Mouse (Mus musculus): ENCODE measurements around the gene Diexf. TPM values are rescaled to one million over a fixed set of nuclear protein-coding genes. Genes with fewer than 3 reads are reported as not detected.

The Diexf gene
- total RNA-seq, 2 experiments from 2014 or later, result 15.1 to 33.6 TPM

- ATAC-seq (replicated peaks; ENCODE audit: poor library complexity), result no peak
These were observed 40.9 kb downstream of the Diexf start for GRCm38 (mm10) chr1:193089211-193089610.

- ATAC-seq (replicated peaks; ENCODE audit: poor library complexity), result no peak
These were observed 43.1 kb downstream of the Diexf start for GRCm38 (mm10) chr1:193086842-193087476.

GRCm38 (mm10) chr1:193086111-193086841, 43.8 kb downstream of the Diexf start:
- no peak for ATAC-seq (replicated peaks; ENCODE audit: poor library complexity)

- no peak for ATAC-seq (replicated peaks; ENCODE audit: poor library complexity)
These were observed 44.5 kb downstream of the Diexf start for GRCm38 (mm10) chr1:193085541-193086020.

GRCm38 (mm10) chr1:193084016-193084415, 46.1 kb downstream of the Diexf start:
- no peak for ATAC-seq (replicated peaks; ENCODE audit: poor library complexity)

GRCm38 (mm10) chr1:193083051-193083450, 47.0 kb downstream of the Diexf start:
- ATAC-seq (replicated peaks; ENCODE audit: poor library complexity), result no peak

GRCm38 (mm10) chr1:193082311-193082921, 47.7 kb downstream of the Diexf start:
- ATAC-seq (replicated peaks; ENCODE audit: poor library complexity), result no peak

- ATAC-seq (replicated peaks; ENCODE audit: poor library complexity), result no peak
These were observed 67.5 kb downstream of the Diexf start for GRCm38 (mm10) chr1:193062618-193063017.

- peak; percentile 98 for ATAC-seq (replicated peaks; ENCODE audit: poor library complexity)
These were observed 69.9 kb downstream of the Diexf start for GRCm38 (mm10) chr1:193060167-193060566.

GRCm38 (mm10) chr1:193059596-193059995, 70.5 kb downstream of the Diexf start:
- ATAC-seq (replicated peaks; ENCODE audit: poor library complexity), result no peak

- no peak for ATAC-seq (replicated peaks; ENCODE audit: poor library complexity)
These were observed 75.7 kb downstream of the Diexf start for GRCm38 (mm10) chr1:193054401-193054800.

GRCm38 (mm10) chr1:193053065-193053464, 77.0 kb downstream of the Diexf start:
- ATAC-seq (replicated peaks; ENCODE audit: poor library complexity), result no peak

- no peak for ATAC-seq (replicated peaks; ENCODE audit: poor library complexity)
These were observed 82.5 kb downstream of the Diexf start for GRCm38 (mm10) chr1:193047616-193048015.

GRCm38 (mm10) chr1:193042760-193043295, 87.2 kb downstream of the Diexf start:
- no peak for ATAC-seq (replicated peaks; ENCODE audit: poor library complexity)

Other genes with a start within 250 kb of the Diexf start
- 0.02 TPM in 1 of 2 replicates, not detected in the other for gene Syt14, start 94.5 kb downstream of the Diexf start, total RNA-seq (2015)
- 0.03 TPM in 1 of 2 replicates, not detected in the other for gene Syt14, start 94.5 kb downstream of the Diexf start, total RNA-seq (2017)
- gene Irf6, start 22.8 kb upstream of the Diexf start, total RNA-seq (2015), result 0.10 and 0.89 TPM in 2 replicates
- gene Irf6, start 22.8 kb upstream of the Diexf start, total RNA-seq (2017), result 0.10 and 0.46 TPM in 2 replicates
- gene A130010J15Rik, start 37.8 kb upstream of the Diexf start, total RNA-seq (2015), result 5.1 and 6.5 TPM in 2 replicates
- gene A130010J15Rik, start 37.8 kb upstream of the Diexf start, total RNA-seq (2017), result 11.8 and 14.0 TPM in 2 replicates
- 40.9 and 44.1 TPM in 2 replicates for gene Traf3ip3, start 71.4 kb upstream of the Diexf start, total RNA-seq (2015)
- 75.9 and 85.8 TPM in 2 replicates for gene Traf3ip3, start 71.4 kb upstream of the Diexf start, total RNA-seq (2017)
- gene Lamb3, start 77.4 kb upstream of the Diexf start, total RNA-seq (2015), result 5.7 and 8.8 TPM in 2 replicates
- 1.9 and 9.7 TPM in 2 replicates for gene Lamb3, start 77.4 kb upstream of the Diexf start, total RNA-seq (2017)
- gene Hsd11b1, start 133.8 kb upstream of the Diexf start, total RNA-seq (2015), result 74.0 and 84.4 TPM in 2 replicates
- 34.5 and 39.9 TPM in 2 replicates for gene Hsd11b1, start 133.8 kb upstream of the Diexf start, total RNA-seq (2017)
- gene G0s2, start 142.9 kb upstream of the Diexf start, total RNA-seq (2015), result 9.3 and 11.9 TPM in 2 replicates
- gene G0s2, start 142.9 kb upstream of the Diexf start, total RNA-seq (2017), result 14.2 and 27.8 TPM in 2 replicates
- not detected in 2 replicates for gene Camk1g, start 240.0 kb upstream of the Diexf start, total RNA-seq (2015)
- not detected in 2 replicates for gene Camk1g, start 240.0 kb upstream of the Diexf start, total RNA-seq (2017)

Data from megakaryocyte progenitor cell, adult 5-6 weeks (primary cell).